Mouse (Mus musculus): ENCODE results near the gene Lyrm1.

The Lyrm1 gene

GRCm38 (mm10) chr7:119895639-119896512 is at the start of gene Lyrm1, which contains the start of gene Dcun1d3:
TSS of gene Lyrm1 (plus strand) at chr7:119895861.
TSS of gene Dcun1d3 (minus strand) at chr7:119896298.
- DNase-seq (ENCODE audit: low spot score in 2 of 2), result peak; percentile 97 to 98

GRCm38 (mm10) chr7:119847396-119847795 is 48.3 kb upstream of the Lyrm1 start:
- DNase-seq (ENCODE audit: low spot score in 2 of 2), result no peak

- peak in 1 of 2 experiments; percentile 21 for DNase-seq (ENCODE audit: low spot score in 2 of 2)
Observed at GRCm38 (mm10) chr7:119849096-119849495, 46.6 kb upstream of the Lyrm1 start.

GRCm38 (mm10) chr7:119850737-119851136 is 44.9 kb upstream of the Lyrm1 start:
- no peak for DNase-seq (ENCODE audit: low spot score in 2 of 2)

- no peak for DNase-seq (ENCODE audit: low spot score in 2 of 2)
Observed at GRCm38 (mm10) chr7:119852494-119852893, 43.2 kb upstream of the Lyrm1 start.

- DNase-seq (ENCODE audit: low spot score in 2 of 2), result no peak
Observed at GRCm38 (mm10) chr7:119853186-119853585, 42.5 kb upstream of the Lyrm1 start.

GRCm38 (mm10) chr7:119854362-119854761 is 41.3 kb upstream of the Lyrm1 start:
- no peak for DNase-seq (ENCODE audit: low spot score in 2 of 2)

- DNase-seq (ENCODE audit: low spot score in 2 of 2), result no peak
Observed at GRCm38 (mm10) chr7:119855031-119855430, 40.6 kb upstream of the Lyrm1 start.

- DNase-seq (ENCODE audit: low spot score in 2 of 2), result peak; percentile 5 to 10
Observed at GRCm38 (mm10) chr7:119859476-119859875, 36.2 kb upstream of the Lyrm1 start.

- no peak for DNase-seq (ENCODE audit: low spot score in 2 of 2)
Observed at GRCm38 (mm10) chr7:119860116-119860515, 35.5 kb upstream of the Lyrm1 start.

GRCm38 (mm10) chr7:119860554-119860953 is 35.1 kb upstream of the Lyrm1 start:
- no peak for DNase-seq (ENCODE audit: low spot score in 2 of 2)

GRCm38 (mm10) chr7:119860971-119861334 is 34.7 kb upstream of the Lyrm1 start:
- DNase-seq (ENCODE audit: low spot score in 2 of 2), result no peak

GRCm38 (mm10) chr7:119861335-119862091 is 34.1 kb upstream of the Lyrm1 start:
- peak; percentile 36 to 43 for DNase-seq (ENCODE audit: low spot score in 2 of 2)

- no peak for DNase-seq (ENCODE audit: low spot score in 2 of 2)
Observed at GRCm38 (mm10) chr7:119862167-119862566, 33.5 kb upstream of the Lyrm1 start.

GRCm38 (mm10) chr7:119864500-119864899 is 31.2 kb upstream of the Lyrm1 start:
- DNase-seq (ENCODE audit: low spot score in 2 of 2), result no peak

GRCm38 (mm10) chr7:119866136-119866535 is 29.5 kb upstream of the Lyrm1 start:
- DNase-seq (ENCODE audit: low spot score in 2 of 2), result no peak

GRCm38 (mm10) chr7:119872204-119872603 is 23.5 kb upstream of the Lyrm1 start:
- no peak for DNase-seq (ENCODE audit: low spot score in 2 of 2)

GRCm38 (mm10) chr7:119873050-119873449 is 22.6 kb upstream of the Lyrm1 start:
- no peak for DNase-seq (ENCODE audit: low spot score in 2 of 2)

- DNase-seq (ENCODE audit: low spot score in 2 of 2), result no peak
Observed at GRCm38 (mm10) chr7:119875776-119876440, 19.8 kb upstream of the Lyrm1 start.

- no peak for DNase-seq (ENCODE audit: low spot score in 2 of 2)
Observed at GRCm38 (mm10) chr7:119879171-119879570, 16.5 kb upstream of the Lyrm1 start.

- no peak for DNase-seq (ENCODE audit: low spot score in 2 of 2)
Observed at GRCm38 (mm10) chr7:119880345-119880744, 15.3 kb upstream of the Lyrm1 start.

- DNase-seq (ENCODE audit: low spot score in 2 of 2), result no peak
Observed at GRCm38 (mm10) chr7:119881229-119881628, 14.4 kb upstream of the Lyrm1 start.
